Mouse (Mus musculus): ENCODE results near the gene Atp11a. TPM values are rescaled to one million over a fixed set of nuclear protein-coding genes. Genes with fewer than 3 reads are reported as not detected.
A peak's percentile ranks its signal among the peaks of the same experiment; 100 is the strongest.

The Atp11a gene
- total RNA-seq, 2 experiments from 2014 or later = 77.9 to 88.4 TPM

DNA sequence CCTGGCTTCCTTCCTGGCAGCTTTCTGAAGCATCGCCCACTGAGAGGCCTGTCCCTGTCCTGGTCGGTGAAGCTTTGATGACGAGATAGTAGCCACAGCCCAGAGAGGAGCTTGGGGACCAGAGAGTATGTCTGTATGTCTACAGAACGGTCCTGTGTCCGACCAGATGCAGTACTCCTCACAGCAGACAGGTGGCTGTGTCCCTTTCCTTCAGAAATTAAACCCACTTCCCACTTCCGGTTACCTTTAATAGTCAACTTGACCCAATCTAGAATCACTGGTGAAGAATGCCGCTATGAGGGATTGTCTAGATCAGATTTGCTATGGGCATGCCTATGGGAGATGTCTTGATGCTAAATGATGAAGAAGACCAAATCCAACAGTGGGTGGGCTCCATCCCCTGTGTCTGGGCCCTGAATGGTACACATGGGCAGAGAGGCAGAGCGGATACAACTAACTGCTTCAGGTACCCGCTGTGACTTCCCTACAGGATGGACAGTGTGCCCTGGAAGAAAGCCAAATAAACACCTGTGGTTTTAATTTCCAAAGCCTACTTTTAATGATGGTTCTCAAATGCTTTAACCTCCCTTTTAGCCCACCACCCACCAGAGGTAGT, 138.8 kb downstream of the Atp11a start:
- no peak for DNase-seq
- intact Hi-C loops (cut with DNase I) = loop anchor here (1.0 to 5.0 kb wide), 4 partner anchors 32 to 212 kb away; partner anchors contain the start of genes Cul4a and Pcid2

DNA sequence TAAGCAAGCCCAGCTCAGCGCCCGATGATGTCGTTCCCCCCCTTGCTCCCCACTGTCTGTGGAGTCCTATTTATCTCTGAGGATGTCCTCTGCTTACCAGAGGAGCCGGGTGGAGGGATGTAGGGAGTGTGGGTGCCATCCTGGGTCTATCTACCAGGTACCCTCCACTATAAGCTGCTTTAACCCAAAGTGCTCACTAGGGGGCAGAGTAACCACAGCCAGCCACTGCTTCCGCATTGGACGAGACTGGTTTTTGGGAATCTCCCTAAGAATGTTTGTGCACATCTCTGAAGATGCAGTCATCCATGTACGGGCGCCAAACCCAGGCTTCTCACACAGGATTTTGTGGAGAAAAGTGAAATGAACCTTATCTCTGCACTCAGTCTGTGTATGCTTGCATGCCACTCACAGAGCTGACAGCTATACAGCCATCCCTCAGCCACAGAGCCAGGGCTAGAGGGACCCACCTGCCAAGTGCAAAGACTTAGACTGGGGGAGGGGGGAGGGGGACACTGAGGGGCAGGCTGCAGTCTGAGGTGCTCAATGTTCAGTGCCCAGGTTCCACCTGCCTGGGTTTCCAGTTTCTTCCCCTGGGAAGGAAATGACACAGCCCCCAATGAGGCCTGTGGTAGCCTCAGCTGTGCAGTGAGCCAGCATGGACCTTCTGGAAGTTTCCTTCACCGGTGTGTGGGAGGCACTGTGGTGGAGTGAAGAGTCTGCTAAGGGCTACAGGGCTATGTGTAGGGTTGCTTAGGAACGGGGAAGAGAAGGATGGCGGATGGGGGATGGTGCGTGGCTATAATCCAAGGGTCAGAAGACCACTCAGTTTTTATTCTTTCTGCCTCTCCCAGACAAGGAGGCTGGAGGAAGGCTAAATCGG, 139.9 kb downstream of the Atp11a start:
- intact Hi-C loops (cut with DNase I) = loop anchor here (1.0 to 5.0 kb wide), 5 partner anchors 9 to 211 kb away; partner anchors contain the start of genes Cul4a and Pcid2
- DNase-seq = peak; percentile 54 to 59

DNA sequence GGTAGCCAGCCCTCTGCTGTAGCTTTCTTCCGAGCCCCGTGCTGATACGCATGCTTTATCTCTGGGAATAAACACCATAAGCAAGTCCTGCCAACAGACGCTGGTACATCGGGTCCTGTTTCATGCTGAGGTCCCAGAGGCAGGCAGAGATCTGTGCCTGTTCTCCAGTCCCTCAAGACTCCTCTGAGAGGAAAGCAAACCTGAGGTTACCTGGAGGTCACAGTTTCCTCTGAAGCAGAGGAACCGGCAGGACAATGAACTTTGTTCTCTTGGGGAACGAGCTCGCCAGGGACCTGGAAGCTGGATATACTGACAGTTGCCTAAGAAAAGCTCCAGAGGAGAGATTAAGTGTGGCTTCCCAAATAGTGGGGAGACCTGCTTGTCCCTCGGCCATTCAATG, 141.0 kb downstream of the Atp11a start:
- intact Hi-C loops (cut with DNase I) = loop anchor here (1.0 to 5.0 kb wide), 4 partner anchors 7 to 209 kb away; partner anchors contain the start of genes Cul4a and Pcid2

DNA sequence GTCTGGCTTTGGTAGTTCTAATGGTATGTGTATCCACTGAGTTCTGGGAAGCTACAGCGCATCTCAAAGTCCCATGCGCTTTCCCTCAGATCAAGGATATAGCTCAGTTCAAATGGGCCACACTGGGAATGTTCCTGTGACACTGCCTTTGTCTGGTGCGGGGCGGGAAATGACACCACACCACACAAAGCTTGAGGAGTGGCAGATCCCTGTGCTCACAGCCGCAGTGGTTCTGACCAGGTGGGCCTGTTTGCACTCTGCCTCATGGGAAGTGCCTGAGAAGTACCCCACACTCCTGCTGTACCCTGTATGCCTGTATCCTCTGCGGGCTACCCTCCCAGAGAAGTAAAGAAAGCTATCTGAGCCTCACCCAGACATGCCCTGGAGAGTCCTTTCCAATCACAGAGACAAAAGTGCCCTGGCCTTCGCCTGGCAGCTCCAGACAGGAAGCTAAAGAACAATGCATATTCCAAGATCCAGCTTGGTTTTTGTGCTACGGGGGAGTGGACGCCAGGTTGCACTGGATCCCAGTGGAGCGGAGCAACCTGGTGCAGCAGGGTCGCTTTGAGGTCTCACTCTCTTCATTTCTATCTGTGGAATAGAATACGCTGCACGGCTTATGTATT, 147.1 kb downstream of the Atp11a start:
- peak; percentile 21 to 23 for DNase-seq
- intact Hi-C loops (cut with DNase I) = loop anchor here (10.0 kb wide), 1 partner anchor 521 kb away; no protein-coding TSS in a partner anchor

More for the DNA sequence above, 141.0 kb downstream of the Atp11a start:
- DNase-seq = peak; percentile 25 to 38

- intact Hi-C loops (cut with DNase I) = loop anchor here (1.0 to 10.0 kb wide), 3 partner anchors 8 to 520 kb away; no protein-coding TSS in a partner anchor
- DNase-seq = no peak
These were observed 148.3 kb downstream of the Atp11a start for GRCm38 (mm10) chr8:12905122-12905521.

- DNase-seq = peak; percentile 50 to 53
- intact Hi-C loops (cut with DNase I) = loop anchor here (1.0 to 10.0 kb wide), 3 partner anchors 8 to 519 kb away; no protein-coding TSS in a partner anchor
These were observed 148.9 kb downstream of the Atp11a start for GRCm38 (mm10) chr8:12905599-12906321.

DNA sequence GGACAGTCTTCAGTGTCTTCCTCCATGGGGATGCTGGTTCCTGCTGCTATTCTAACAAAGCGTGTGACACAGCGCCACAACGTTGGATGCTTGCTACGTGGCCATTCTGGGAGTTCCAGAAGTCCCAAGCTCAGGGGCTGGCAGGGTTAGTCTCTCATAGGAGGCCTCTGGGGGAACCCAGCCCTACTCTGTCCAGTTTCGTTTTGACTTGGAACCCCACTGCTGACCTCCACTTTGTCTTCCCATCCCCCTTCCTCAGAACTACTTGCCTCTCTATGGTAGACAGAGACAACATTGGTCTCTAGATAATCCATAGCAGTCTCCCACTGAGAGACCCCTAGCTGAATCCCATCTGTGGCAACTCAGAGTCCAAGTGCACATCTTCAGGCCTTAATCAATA, 149.8 kb downstream of the Atp11a start:
- intact Hi-C loops (cut with DNase I) = loop anchor here (10.0 kb wide), 1 partner anchor 518 kb away; no protein-coding TSS in a partner anchor
- DNase-seq = no peak

- intact Hi-C loops (cut with DNase I) = loop anchor here (10.0 kb wide), 1 partner anchor 517 kb away; no protein-coding TSS in a partner anchor
- peak in 1 of 2 experiments; percentile 36 for DNase-seq
These were observed 150.9 kb downstream of the Atp11a start for GRCm38 (mm10) chr8:12907730-12908129.

- DNase-seq = no peak
- intact Hi-C loops (cut with DNase I) = no loop called here
These were observed 155.2 kb downstream of the Atp11a start for GRCm38 (mm10) chr8:12912011-12912410.

DNA sequence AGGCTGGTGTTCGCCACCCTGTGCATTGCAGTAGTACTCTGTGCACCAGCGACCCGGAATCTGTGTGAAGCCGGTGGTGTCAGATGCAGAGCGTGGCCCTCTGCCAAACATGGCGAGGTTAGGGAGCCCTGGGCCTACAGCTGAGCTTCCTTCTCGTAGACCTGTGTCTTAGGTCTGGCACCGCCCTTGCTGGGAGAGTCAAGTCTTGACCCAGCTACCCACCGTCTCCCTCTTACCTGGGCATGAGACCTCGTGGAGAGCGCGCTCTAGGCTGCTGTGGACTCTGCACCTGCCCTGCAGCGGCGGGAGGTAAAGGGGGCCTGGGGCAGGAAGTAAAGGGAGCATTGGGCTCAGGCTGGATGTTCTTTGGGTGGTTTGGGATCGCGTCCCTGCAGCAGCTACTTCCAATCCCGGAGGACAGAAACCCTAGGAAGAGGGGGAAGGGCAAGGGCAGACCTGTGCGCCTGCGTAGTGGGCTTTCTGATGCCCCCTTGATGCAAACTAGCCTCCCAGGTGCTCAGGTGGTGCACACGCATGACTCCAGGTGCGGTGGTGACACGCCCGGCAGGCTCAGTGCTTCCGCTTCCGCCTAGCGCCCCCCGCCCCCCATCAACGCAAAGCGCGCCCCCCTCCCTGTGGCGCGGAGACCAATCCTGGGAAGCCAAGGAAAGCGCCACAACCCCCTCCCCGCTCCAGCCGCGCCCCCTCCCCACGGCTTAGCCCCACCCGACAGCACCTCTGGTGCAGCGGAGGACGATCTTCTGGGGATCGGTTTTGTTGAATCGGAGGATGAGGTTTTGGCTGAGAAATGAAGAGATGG, 158.6 kb downstream of the Atp11a start:
- intact Hi-C loops (cut with DNase I) = no loop called here
- no peak for DNase-seq

- no peak for DNase-seq
- intact Hi-C loops (cut with DNase I) = no loop called here
These were observed 159.5 kb downstream of the Atp11a start for GRCm38 (mm10) chr8:12916156-12916900.

DNA sequence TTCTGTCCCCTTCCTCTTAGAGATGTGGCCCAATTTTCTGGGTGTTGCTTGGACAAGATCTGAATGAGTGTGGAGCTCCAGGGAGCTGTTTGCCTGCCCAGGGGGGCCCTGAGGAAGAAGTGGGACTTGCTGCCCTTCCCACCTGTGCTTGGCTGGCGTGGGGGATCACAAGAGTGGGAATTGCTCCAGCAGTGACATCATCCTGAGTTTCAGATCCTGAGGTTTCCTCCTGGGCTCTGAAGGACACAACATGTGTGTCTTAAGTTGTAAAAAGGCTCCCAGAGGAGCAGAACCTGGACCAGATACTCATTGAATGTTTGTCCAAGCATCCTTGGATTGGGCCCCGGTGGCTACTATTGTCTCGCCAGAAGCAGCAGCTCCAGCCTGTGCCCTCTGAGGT, 160.2 kb downstream of the Atp11a start:
- intact Hi-C loops (cut with DNase I) = no loop called here
- no peak for DNase-seq

DNA sequence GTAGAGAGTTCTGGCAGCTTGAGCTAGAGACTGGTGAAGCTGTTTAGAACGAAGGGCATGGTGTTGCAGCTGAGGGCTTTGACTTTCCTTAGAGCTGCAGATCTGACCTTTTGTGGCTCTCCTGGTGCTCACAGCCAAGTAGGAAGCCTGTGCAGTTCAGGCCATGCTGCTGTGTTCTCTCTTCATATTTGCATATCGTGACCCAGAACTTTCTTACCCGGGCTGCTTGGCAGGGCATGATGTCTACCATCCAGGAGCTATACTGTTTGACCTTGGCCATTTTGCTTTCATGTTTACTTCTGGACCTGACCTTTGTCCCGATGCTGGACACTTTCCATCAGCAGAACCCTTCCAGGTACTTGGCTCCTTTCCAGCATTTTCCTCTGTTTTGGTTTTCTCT, 161.0 kb downstream of the Atp11a start:
- intact Hi-C loops (cut with DNase I) = no loop called here
- DNase-seq = no peak

Other genes with a start within 250 kb of the Atp11a start
- gene Spaca7, start 184.0 kb upstream of the Atp11a start, total RNA-seq (2021) = not detected
- 10 to 100 TPM; 12.4 to 14.0 TPM for gene Tubgcp3, start 84.8 kb upstream of the Atp11a start, total RNA-seq (2021)
- 10 to 100 TPM; 53.3 to 77.9 TPM for gene Mcf2l, start 116.8 kb downstream of the Atp11a start, total RNA-seq (2021)

All from heart, postnatal 36 days (tissue).